Mouse (Mus musculus): ENCODE measurements at regions not wholly inside any gene's neighbourhood (a gene's known extent, or its start where the extent isn't known, plus 50 kb on each side); places are given as distances from the start of the nearest gene placed in this dataset.

DNA sequence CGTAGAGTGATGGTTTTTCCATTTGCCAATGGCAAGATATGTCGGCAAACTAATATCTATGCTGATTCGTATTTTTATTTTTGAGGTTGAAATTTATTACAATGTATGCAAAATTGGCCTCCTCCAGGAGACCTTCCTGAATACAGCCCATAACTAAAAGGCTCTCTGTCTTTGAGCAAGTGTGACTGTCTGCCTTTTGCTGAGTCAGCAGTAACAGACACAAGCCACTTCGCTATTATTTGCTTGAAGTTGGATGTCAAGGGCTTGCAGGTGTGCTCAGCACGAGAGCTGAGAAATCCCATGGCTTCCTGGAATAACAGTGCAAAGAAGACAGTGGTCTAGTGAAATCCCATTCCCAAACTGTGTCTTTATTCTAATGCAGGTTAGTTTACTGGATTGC, 56.9 kb downstream of the Dmrt2 start:
- no peak overlapping the region for H3K27ac ChIP-seq
- no peaks in the 10 kb centered on the region for H3K4me1 ChIP-seq (replicated peaks)
- 68% methylated on average over 5 of the region's 5 CpGs for WGBS (ENCODE audit: insufficient replicate concordance)
- no peaks in the 10 kb centered on the region for H3K36me3 ChIP-seq
- no peak overlapping the region for H3K4me3 ChIP-seq (replicated peaks)
- H3K9me3 ChIP-seq (replicated peaks): no peaks in the 10 kb centered on the region
- DNase-seq: no peak
- H3K27me3 ChIP-seq: no peaks in the 10 kb centered on the region
- H3K4me2 ChIP-seq: no peak overlapping the region
- no peak overlapping the region for H3K9ac ChIP-seq
- ATAC-seq (ENCODE audit: low read depth): no peak

DNA sequence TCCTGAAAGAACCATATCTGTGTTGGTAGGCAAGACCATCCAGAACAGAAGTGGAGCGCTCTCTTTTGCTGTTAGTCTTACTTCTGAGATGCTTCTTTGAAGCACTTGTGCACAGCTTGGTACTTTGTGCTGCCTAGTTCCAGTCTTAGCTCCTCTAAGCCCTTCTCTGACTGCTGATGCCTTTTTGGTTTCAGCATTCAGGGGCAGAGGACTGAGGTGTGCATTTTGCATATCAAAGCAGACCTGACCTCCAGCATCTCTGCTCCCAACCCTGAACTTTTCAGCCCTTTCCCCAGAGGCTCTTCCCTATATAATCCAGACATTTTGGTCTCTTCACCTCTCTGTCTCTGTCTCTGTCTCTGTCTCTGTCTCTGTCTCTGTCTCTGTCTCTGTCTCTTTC, 57.4 kb downstream of the Dmrt2 start:
- Histone ChIP-seq H3K4me1 (replicated peaks) (no peaks in the 10 kb centered on the region), H3K9ac (no peak overlapping the region), H3K27me3 (no peaks in the 10 kb centered on the region), H3K9me3 (replicated peaks) (no peaks in the 10 kb centered on the region), H3K4me2 (no peak overlapping the region), H3K27ac (no peak overlapping the region), H3K4me3 (replicated peaks) (no peak overlapping the region), H3K36me3 (no peaks in the 10 kb centered on the region)
- DNase-seq (no peak), ATAC-seq (ENCODE audit: low read depth) (no peak)
- WGBS (ENCODE audit: insufficient replicate concordance): 70% methylated on average over 1 of the region's 1 CpGs

GRCm38 (mm10) chr19:25778455-25778854, 106.2 kb downstream of the Dmrt2 start:
- Histone ChIP-seq H3K9ac (no peak overlapping the region), H3K4me1 (replicated peaks) (no peaks in the 10 kb centered on the region), H3K27me3 (no peaks in the 10 kb centered on the region), H3K27ac (no peak overlapping the region), H3K36me3 (no peaks in the 10 kb centered on the region), H3K4me2 (no peak overlapping the region), H3K4me3 (replicated peaks) (no peak overlapping the region), H3K9me3 (replicated peaks) (no peaks in the 10 kb centered on the region)
- DNase-seq (no peak), ATAC-seq (ENCODE audit: low read depth) (no peak)
- WGBS (ENCODE audit: insufficient replicate concordance): 55% methylated on average over 4 of the region's 4 CpGs

DNA sequence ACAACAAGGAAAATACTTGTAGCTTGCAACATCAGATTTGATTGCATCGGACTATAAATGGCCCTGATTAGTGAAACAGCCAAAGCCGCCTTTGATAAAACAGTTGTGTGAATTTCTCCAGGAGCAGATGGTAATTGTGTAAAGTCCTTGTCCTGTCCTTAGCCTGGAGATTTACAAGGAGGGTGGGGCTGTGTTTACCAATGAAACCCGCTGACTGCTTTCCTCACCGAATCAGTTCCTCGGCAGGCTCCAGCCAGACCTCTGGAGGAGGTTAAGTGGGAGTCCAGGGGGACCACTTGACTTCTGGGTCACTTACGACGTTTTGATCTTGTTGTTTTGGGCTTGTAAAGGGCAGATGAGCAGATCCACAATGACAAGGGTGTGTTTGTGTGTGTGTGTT, 107.1 kb downstream of the Dmrt2 start:
- no peak for DNase-seq
- Histone ChIP-seq H3K4me3 (replicated peaks) (no peak overlapping the region), H3K4me1 (replicated peaks) (no peaks in the 10 kb centered on the region), H3K36me3 (no peaks in the 10 kb centered on the region), H3K27me3 (no peaks in the 10 kb centered on the region), H3K9ac (no peak overlapping the region), H3K9me3 (replicated peaks) (no peaks in the 10 kb centered on the region), H3K27ac (no peak overlapping the region), H3K4me2 (no peak overlapping the region)
- 59% methylated on average over 7 of the region's 7 CpGs for WGBS (ENCODE audit: insufficient replicate concordance)
- no peak for ATAC-seq (ENCODE audit: low read depth)

- Histone ChIP-seq H3K9ac (no peak overlapping the region), H3K9me3 (replicated peaks) (no peaks in the 10 kb centered on the region; the same call in 1 of the 2 replicates), H3K27ac (no peak overlapping the region), H3K4me3 (replicated peaks) (no peak overlapping the region), H3K4me2 (no peak overlapping the region), H3K36me3 (no peaks in the 10 kb centered on the region), H3K27me3 (no peaks in the 10 kb centered on the region), H3K4me1 (replicated peaks) (no peaks in the 10 kb centered on the region)
- ATAC-seq (ENCODE audit: low read depth) (no peak), DNase-seq (no peak)
- 67% methylated on average over 7 of the region's 7 CpGs for WGBS (ENCODE audit: insufficient replicate concordance)
Measured at GRCm38 (mm10) chr19:25781314-25781713, 109.1 kb downstream of the Dmrt2 start.

- no peak overlapping the region for H3K9ac ChIP-seq
Measured at GRCm38 (mm10) chr19:25802692-25803091, 130.5 kb downstream of the Dmrt2 start.

DNA sequence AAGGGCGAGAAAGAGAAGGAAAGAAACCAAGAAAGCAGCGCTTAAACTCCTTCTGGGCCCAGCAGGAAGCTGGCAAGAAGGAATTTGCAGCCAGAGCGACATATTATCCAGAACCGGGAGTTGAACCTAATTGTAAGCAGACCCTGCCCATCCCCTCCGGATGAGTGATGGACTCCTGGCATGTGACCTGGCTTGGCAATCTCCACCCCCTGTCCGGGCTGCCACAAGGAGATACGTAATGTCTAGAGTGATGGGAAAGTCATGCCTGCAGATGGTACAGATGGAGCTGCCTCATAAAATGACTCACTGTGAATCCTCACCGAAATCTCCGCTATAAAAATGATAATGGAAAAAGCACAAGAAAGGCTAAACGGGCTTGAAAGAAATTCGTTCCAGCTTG, 133.1 kb downstream of the Dmrt2 start:
- no peak overlapping the region for H3K27ac ChIP-seq
- no peak overlapping the region for H3K4me3 ChIP-seq (replicated peaks)
- no peaks in the 10 kb centered on the region for H3K9me3 ChIP-seq (replicated peaks)
- no peak overlapping the region for H3K9ac ChIP-seq
- H3K27me3 ChIP-seq: no peaks in the 10 kb centered on the region
- 66% methylated on average over 11 of the region's 11 CpGs for WGBS (ENCODE audit: insufficient replicate concordance)
- no peak overlapping the region for H3K4me2 ChIP-seq
- DNase-seq: no peak
- no peaks in the 10 kb centered on the region for H3K36me3 ChIP-seq
- no peak for ATAC-seq (ENCODE audit: low read depth)
- no peaks in the 10 kb centered on the region for H3K4me1 ChIP-seq (replicated peaks)

More at GRCm38 (mm10) chr19:25802692-25803091, 130.5 kb downstream of the Dmrt2 start:
- no peak overlapping the region for H3K4me2 ChIP-seq
- 64% methylated on average over 7 of the region's 7 CpGs for WGBS (ENCODE audit: insufficient replicate concordance)
- H3K36me3 ChIP-seq: no peaks in the 10 kb centered on the region
- H3K9me3 ChIP-seq (replicated peaks): no peaks in the 10 kb centered on the region
- H3K4me3 ChIP-seq (replicated peaks): no peak overlapping the region
- DNase-seq: no peak
- H3K27ac ChIP-seq: no peak overlapping the region
- no peaks in the 10 kb centered on the region for H3K27me3 ChIP-seq
- no peak for ATAC-seq (ENCODE audit: low read depth)
- H3K4me1 ChIP-seq (replicated peaks): no peaks in the 10 kb centered on the region

DNA sequence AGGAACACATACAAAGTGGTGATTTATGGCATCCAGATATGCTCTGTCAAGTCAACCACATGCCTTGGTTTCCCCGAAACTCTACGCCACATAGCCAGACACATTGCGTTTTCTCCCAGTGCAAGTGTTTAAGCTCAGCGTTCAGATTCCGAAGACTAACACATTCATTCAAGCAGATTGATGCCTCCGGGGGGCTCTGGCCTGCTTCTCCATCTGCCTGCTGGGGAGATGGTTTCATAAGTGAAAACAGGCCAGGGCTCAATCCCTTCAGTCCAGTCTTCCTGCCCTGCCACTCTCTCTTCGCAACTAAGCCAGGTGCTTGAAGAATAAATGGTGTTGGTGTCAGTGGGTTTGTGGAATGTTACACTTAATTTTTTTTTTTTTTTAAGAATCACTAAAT, 141.4 kb downstream of the Dmrt2 start:
- ATAC-seq (ENCODE audit: low read depth): no peak
- Histone ChIP-seq H3K4me3 (replicated peaks) (no peak overlapping the region), H3K9ac (no peak overlapping the region), H3K4me1 (replicated peaks) (no peaks in the 10 kb centered on the region), H3K36me3 (no peaks in the 10 kb centered on the region), H3K4me2 (no peak overlapping the region), H3K9me3 (replicated peaks) (no peaks in the 10 kb centered on the region), H3K27ac (no peak overlapping the region), H3K27me3 (no peaks in the 10 kb centered on the region)
- WGBS (ENCODE audit: insufficient replicate concordance): 73% methylated on average over 7 of the region's 7 CpGs
- DNase-seq: no peak

GRCm38 (mm10) chr19:25845158-25845557, 172.9 kb downstream of the Dmrt2 start:
- Histone ChIP-seq H3K4me1 (replicated peaks) (no peaks in the 10 kb centered on the region), H3K36me3 (no peaks in the 10 kb centered on the region), H3K27ac (no peak overlapping the region), H3K9me3 (replicated peaks) (no peaks in the 10 kb centered on the region), H3K27me3 (no peaks in the 10 kb centered on the region), H3K4me3 (replicated peaks) (no peak overlapping the region), H3K9ac (no peak overlapping the region), H3K4me2 (no peak overlapping the region)
- ATAC-seq (ENCODE audit: low read depth) (no peak), DNase-seq (no peak)
- 53% methylated on average over 4 of the region's 4 CpGs for WGBS (ENCODE audit: insufficient replicate concordance)

GRCm38 (mm10) chr19:25856344-25856743, 184.1 kb downstream of the Dmrt2 start:
- Histone ChIP-seq H3K4me3 (replicated peaks) (no peak overlapping the region), H3K36me3 (no peaks in the 10 kb centered on the region), H3K9me3 (replicated peaks) (no peaks in the 10 kb centered on the region), H3K9ac (no peak overlapping the region), H3K27ac (no peak overlapping the region), H3K4me2 (no peak overlapping the region), H3K4me1 (replicated peaks) (no peaks in the 10 kb centered on the region), H3K27me3 (no peaks in the 10 kb centered on the region)
- no peak for ATAC-seq (ENCODE audit: low read depth)
- WGBS (ENCODE audit: insufficient replicate concordance): 54% methylated on average over 4 of the region's 4 CpGs
- no peak for DNase-seq

- no peaks in the 10 kb centered on the region for H3K27me3 ChIP-seq
- H3K9ac ChIP-seq: no peak overlapping the region
- no peaks in the 10 kb centered on the region for H3K4me1 ChIP-seq (replicated peaks)
- 27% methylated on average over 1 of the region's 1 CpGs for WGBS (ENCODE audit: insufficient replicate concordance)
- H3K4me3 ChIP-seq (replicated peaks): no peak overlapping the region
- ATAC-seq (ENCODE audit: low read depth) (no peak), DNase-seq (no peak)
- no peaks in the 10 kb centered on the region for H3K36me3 ChIP-seq
- no peak overlapping the region for H3K4me2 ChIP-seq
- no peak overlapping the region for H3K27ac ChIP-seq
- H3K9me3 ChIP-seq (replicated peaks): no peaks in the 10 kb centered on the region
Measured at GRCm38 (mm10) chr19:25863312-25863711, 191.1 kb downstream of the Dmrt2 start.

DNA sequence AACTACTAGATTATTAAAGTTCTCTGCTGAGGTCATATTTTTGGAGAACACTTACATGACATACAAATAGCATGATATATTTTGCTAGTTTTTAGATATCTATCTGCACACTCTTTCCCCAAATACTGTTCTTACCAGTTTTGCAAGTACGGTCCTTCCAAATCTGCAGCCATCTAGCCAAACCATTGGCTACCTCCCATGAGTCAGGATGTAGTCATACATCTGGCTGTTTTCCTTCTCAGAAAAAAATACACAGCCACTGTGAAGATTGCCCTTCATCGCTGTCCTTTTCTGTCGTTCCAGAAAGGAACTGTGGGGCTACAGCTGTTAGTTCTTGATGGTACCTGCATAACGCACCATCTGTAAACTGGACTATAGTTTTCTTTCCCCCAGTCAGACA, 234.5 kb downstream of the Dmrt2 start:
- no peaks in the 10 kb centered on the region for H3K27me3 ChIP-seq
- no peak overlapping the region for H3K4me3 ChIP-seq (replicated peaks)
- no peak overlapping the region for H3K27ac ChIP-seq
- H3K4me1 ChIP-seq (replicated peaks): no peaks in the 10 kb centered on the region
- H3K9ac ChIP-seq: no peak overlapping the region
- ATAC-seq (ENCODE audit: low read depth) (no peak), DNase-seq (no peak)
- H3K36me3 ChIP-seq: no peaks in the 10 kb centered on the region
- H3K9me3 ChIP-seq (replicated peaks): no peaks in the 10 kb centered on the region
- WGBS (ENCODE audit: insufficient replicate concordance): 75% methylated on average over 4 of the region's 4 CpGs
- H3K4me2 ChIP-seq: no peak overlapping the region

- H3K27me3 ChIP-seq: no peaks in the 10 kb centered on the region
Measured at GRCm38 (mm10) chr19:25922052-25922451, 249.8 kb downstream of the Dmrt2 start.

More at GRCm38 (mm10) chr19:25922052-25922451, 249.8 kb downstream of the Dmrt2 start:
- Histone ChIP-seq H3K9me3 (replicated peaks) (no peaks in the 10 kb centered on the region), H3K9ac (no peak overlapping the region), H3K4me3 (replicated peaks) (no peak overlapping the region), H3K4me1 (replicated peaks) (no peaks in the 10 kb centered on the region), H3K27ac (no peak overlapping the region), H3K36me3 (no peaks in the 10 kb centered on the region), H3K4me2 (no peak overlapping the region)
- ATAC-seq (ENCODE audit: low read depth) (0 out of 2 replicates have a peak, but pooled peaks have one; percentile 41), DNase-seq (no peak)

All from liver, embryonic 13.5 days (tissue).